Mouse (Mus musculus) kidney, postnatal 0 days (tissue): ENCODE measurements around the gene Tspo2. TPM values are rescaled to one million over a fixed set of nuclear protein-coding genes. Genes with fewer than 3 reads are reported as not detected.

Experiments used
- ATAC-seq: fragments of 200-750 bp; cut with Nextera tagmentation; replicated peaks from 2 replicates; pipeline ENCODE4 v1.8.0; 2017; ENCODE audit warnings: low read depth, moderate number of reproducible peaks, moderate TSS enrichment, moderate library complexity; ENCODE audit not compliant: low FRiP score
- DNase-seq: peaks from one replicate; pipeline ENCODE4 v3.0.0-alpha.2; 2016; ENCODE audit warnings: low spot score
- H3K27ac ChIP-seq: fragments of 300-500 bp; sonication (generic); 2 replicates; pipeline ENCODE4 v1.5.1; 2014; ENCODE audit warnings: mild to moderate bottlenecking
- H3K27me3 ChIP-seq: fragments of 300-500 bp; sonication (generic); 2 replicates; pipeline ENCODE4 v1.6.1; 2014; ENCODE audit warnings: low read length, mixed read lengths; ENCODE audit not compliant: insufficient read depth
- H3K36me3 ChIP-seq: fragments of 300-500 bp; sonication (generic); 2 replicates; pipeline ENCODE4 v1.6.1; 2014; ENCODE audit warnings: low read length, mixed read lengths; ENCODE audit not compliant: insufficient read depth
- H3K4me1 ChIP-seq: fragments of 300-500 bp; sonication (generic); replicated peaks from 2 replicates; pipeline ENCODE4 v1.6.1; 2014; ENCODE audit warnings: antibody characterized with exemption, low read length, mixed read lengths; ENCODE audit not compliant: insufficient read depth
- H3K4me2 ChIP-seq: fragments of 300-500 bp; sonication (generic); 2 replicates; pipeline ENCODE4 v1.6.1; 2014; ENCODE audit warnings: mild to moderate bottlenecking, low read length, moderate library complexity, mixed read lengths
- H3K4me3 ChIP-seq: fragments of 300-500 bp; sonication (generic); replicated peaks from 2 replicates; pipeline ENCODE4 v1.5.1; 2014; ENCODE audit warnings: low read depth, low read length
- H3K9ac ChIP-seq: fragments of 300-500 bp; sonication (generic); 2 replicates; pipeline ENCODE4 v1.6.1; 2014; ENCODE audit warnings: low read depth, low read length
- H3K9me3 ChIP-seq: fragments of 300-500 bp; sonication (generic); replicated peaks from 2 replicates; pipeline ENCODE4 v1.6.1; 2016; ENCODE audit warnings: low read length, inconsistent platforms, mixed read lengths
- CTCF ChIP-seq: IDR thresholded peaks from 2 replicates; pipeline ENCODE4 v1.5.1; 2016; ENCODE audit warnings: antibody characterized with exemption, low read depth, mild to moderate bottlenecking, moderate library complexity
- WGBS: fragments of 180-500 bp; shearing (Covaris S2); extraction: QIAGEN DNeasy Blood & Tissue Kit; methylation state at CpG from one replicate; pipeline ENCODE4 v1.1.7; 2014; 5-methylcytosine and 5-hydroxymethylcytosine counted together
- polyA plus RNA-seq: library from polyadenylated mRNA; unstranded; fragments of >200 nt; fragmentation: Nextera tagmentation; extraction: Ambion mirVana; gene quantifications from 2 replicates; pipeline ENCODE4 v1.2.1, GENCODE M21; 2015

The Tspo2 gene
- polyA plus RNA-seq, 1 experiment from 2014 or later, result 1.2 TPM

- Histone ChIP-seq H3K9ac (no peak overlapping the region), H3K27me3 (no peaks in the 10 kb centered on the region), H3K4me2 (no peak overlapping the region), H3K9me3 (no peaks in the 10 kb centered on the region), H3K4me1 (peaks cover 1% of the 10 kb centered on the region; the same call in 1 of the 2 replicates), H3K4me3 (no peak overlapping the region), H3K27ac (0 out of 2 replicates have a peak overlapping the region, but pooled peaks have one; percentile 37), H3K36me3 (no peaks in the 10 kb centered on the region)
- TF ChIP-seq CTCF, result peak; percentile 44; the same call in 1 of the 2 replicates
- WGBS, result 34% methylated on average over 7 of the region's 7 CpGs
- ATAC-seq (peak; percentile 41), DNase-seq (peak; percentile 66)
Measured at GRCm38 (mm10) chr17:48442745-48443457, 8.4 kb downstream of the Tspo2 start.

- Histone ChIP-seq H3K4me2 (no peak overlapping the region), H3K9me3 (no peaks in the 10 kb centered on the region), H3K36me3 (no peaks in the 10 kb centered on the region), H3K9ac (0 out of 2 replicates have a peak overlapping the region, but pooled peaks have one; percentile 13), H3K27me3 (no peaks in the 10 kb centered on the region), H3K4me1 (peaks cover 12% of the 10 kb centered on the region), H3K4me3 (no peak overlapping the region), H3K27ac (peak overlapping the region; percentile 92)
- DNase-seq (peak; percentile 91), ATAC-seq (peak; percentile 83)
- WGBS, result 19% methylated on average over 7 of the region's 7 CpGs
- peak; percentile 70 for TF ChIP-seq CTCF
Measured at GRCm38 (mm10) chr17:48437421-48437911, 13.9 kb downstream of the Tspo2 start.

GRCm38 (mm10) chr17:48436487-48436886, 14.8 kb downstream of the Tspo2 start:
- Histone ChIP-seq H3K9ac (no peak overlapping the region), H3K4me1 (peaks cover 12% of the 10 kb centered on the region), H3K36me3 (no peaks in the 10 kb centered on the region), H3K4me2 (no peak overlapping the region), H3K4me3 (no peak overlapping the region), H3K27me3 (no peaks in the 10 kb centered on the region), H3K9me3 (no peaks in the 10 kb centered on the region), H3K27ac (peak overlapping the region; percentile 92)
- DNase-seq (peak; percentile 76), ATAC-seq (peak; percentile 43)
- 18% methylated on average over 1 of the region's 1 CpGs for WGBS
- no peak for TF ChIP-seq CTCF

GRCm38 (mm10) chr17:48434479-48434878, 16.8 kb downstream of the Tspo2 start:
- Histone ChIP-seq H3K36me3 (no peaks in the 10 kb centered on the region), H3K9ac (no peak overlapping the region), H3K4me3 (no peak overlapping the region), H3K4me1 (peaks cover 22% of the 10 kb centered on the region), H3K9me3 (no peaks in the 10 kb centered on the region), H3K4me2 (no peak overlapping the region), H3K27ac (no peak overlapping the region), H3K27me3 (no peaks in the 10 kb centered on the region)
- WGBS, result 83% methylated on average over 5 of the region's 5 CpGs
- TF ChIP-seq CTCF, result no peak
- no peak for ATAC-seq
- DNase-seq, result no peak

GRCm38 (mm10) chr17:48433689-48434330, 17.5 kb downstream of the Tspo2 start:
- no peak overlapping the region for H3K9ac ChIP-seq
- H3K27me3 ChIP-seq, result no peaks in the 10 kb centered on the region
- no peaks in the 10 kb centered on the region for H3K36me3 ChIP-seq
- H3K9me3 ChIP-seq, result no peaks in the 10 kb centered on the region
- DNase-seq (no peak), ATAC-seq (no peak)
- TF ChIP-seq CTCF, result peak; percentile 48; the same call in 1 of the 2 replicates
- H3K4me3 ChIP-seq, result no peak overlapping the region
- 53% methylated on average over 6 of the region's 6 CpGs for WGBS
- H3K4me2 ChIP-seq, result no peak overlapping the region
- H3K27ac ChIP-seq, result no peak overlapping the region
- H3K4me1 ChIP-seq, result peaks cover 22% of the 10 kb centered on the region

GRCm38 (mm10) chr17:48433006-48433655, 18.2 kb downstream of the Tspo2 start:
- H3K4me2 ChIP-seq, result no peak overlapping the region
- H3K4me1 ChIP-seq, result peaks cover 24% of the 10 kb centered on the region
- DNase-seq, result no peak
- ATAC-seq, result no peak
- no peak overlapping the region for H3K27ac ChIP-seq
- H3K9me3 ChIP-seq, result no peaks in the 10 kb centered on the region
- no peak overlapping the region for H3K9ac ChIP-seq
- H3K4me3 ChIP-seq, result no peak overlapping the region
- H3K27me3 ChIP-seq, result no peaks in the 10 kb centered on the region
- 84% methylated on average over 20 of the region's 20 CpGs for WGBS
- TF ChIP-seq CTCF, result no peak
- H3K36me3 ChIP-seq, result no peaks in the 10 kb centered on the region
